Mouse (Mus musculus): ENCODE results near the gene Capn9.

- TF ChIP-seq CTCF (IDR thresholded peaks at IDR 0.05; ENCODE audit: control insufficient read depth, insufficient read depth, low read length) (no peak), POLR2A (IDR thresholded peaks at IDR 0.05; ENCODE audit: borderline replicate concordance, control insufficient read depth, low read depth, low read length) (no peak)
Measured at GRCm38 (mm10) chr8:124551011-124551661, 24.8 kb upstream of the Capn9 start.
